Mouse (Mus musculus) CD4-positive, CD25-positive, alpha-beta regulatory T cell, adult 2 months (primary cell): ENCODE results near the gene 1700028J19Rik.
A peak's percentile ranks its signal among the peaks of the same experiment; 100 is the strongest.
"Not testable (repeated sequence)": the region's sequence is repeated elsewhere in the genome, so short reads cannot be mapped to it uniquely, and the experiment has no call there.

Experiments
- DNase-seq: peaks from one replicate; pipeline ENCODE4 v3.0.0-alpha.2; 2012; ENCODE audit warnings: low read depth, low spot score

Gene 1700028J19Rik

DNA sequence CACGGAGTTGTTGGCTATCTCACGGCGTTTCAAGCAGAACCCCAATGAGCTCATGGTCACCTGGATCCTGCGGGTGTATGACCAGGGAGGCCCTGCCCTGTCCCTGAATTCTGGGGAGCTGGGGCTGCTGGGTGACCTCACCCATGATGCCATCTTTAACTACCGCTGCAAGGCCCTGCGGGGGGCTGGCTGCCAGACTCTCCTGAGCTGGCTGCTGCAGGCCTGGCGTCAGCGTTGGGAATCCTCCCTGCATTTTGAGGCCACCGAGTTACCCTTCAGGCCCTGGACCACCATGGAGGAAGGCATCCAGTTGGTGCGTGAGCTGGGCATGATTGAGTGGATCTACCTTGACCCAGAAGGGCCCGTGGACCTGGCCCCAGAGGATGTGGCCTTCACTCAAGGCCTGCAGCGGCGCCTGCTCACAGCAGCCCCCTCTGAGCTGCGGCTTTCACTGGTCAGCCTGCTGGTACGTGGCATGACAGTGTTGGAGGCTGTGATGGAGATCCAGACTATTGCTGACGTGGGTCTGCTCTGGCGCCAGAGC lies 4.3 kb upstream of the 1700028J19Rik start:
- DNase-seq, result not testable (repeated sequence)

DNA sequence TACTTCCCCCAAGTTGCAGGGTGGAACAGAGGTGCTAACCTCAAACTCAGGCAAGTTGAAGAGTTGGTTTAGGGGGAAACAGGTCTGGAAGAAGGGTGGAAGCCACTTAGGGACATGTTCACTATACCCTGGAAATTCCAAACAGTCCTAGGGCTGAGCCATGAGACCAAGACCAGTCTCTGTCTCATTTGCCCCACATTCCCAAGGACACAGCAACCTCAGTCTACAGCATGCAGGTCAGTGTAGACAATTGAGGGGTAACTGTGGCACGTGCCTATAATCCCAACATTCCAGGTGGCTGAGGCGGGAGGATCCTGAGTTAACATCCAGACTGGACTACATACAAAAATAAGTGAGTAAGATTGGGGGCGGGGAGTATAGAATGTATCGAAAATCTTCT lies 2.8 kb upstream of the 1700028J19Rik start:
- no peak for DNase-seq

DNA sequence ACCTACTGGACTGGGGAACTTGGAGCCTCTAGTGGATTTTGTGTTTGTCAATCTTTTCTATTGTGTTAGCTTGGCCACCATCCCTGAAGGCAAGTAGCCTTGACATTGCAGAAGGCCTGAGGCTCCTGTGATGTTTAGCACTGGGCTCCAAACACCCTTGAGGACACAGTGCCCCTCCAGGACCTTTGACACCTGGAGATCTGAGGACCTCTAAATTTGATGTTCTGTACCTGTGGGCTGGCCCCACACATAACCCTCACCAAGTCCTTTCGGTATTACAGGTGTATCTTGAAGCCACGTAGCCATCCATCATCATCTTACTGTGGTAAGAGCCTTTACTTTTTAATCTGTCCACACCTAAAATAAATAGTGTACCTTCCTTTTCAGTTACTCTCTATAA lies 1.5 kb upstream of the 1700028J19Rik start:
- no peak for DNase-seq

DNA sequence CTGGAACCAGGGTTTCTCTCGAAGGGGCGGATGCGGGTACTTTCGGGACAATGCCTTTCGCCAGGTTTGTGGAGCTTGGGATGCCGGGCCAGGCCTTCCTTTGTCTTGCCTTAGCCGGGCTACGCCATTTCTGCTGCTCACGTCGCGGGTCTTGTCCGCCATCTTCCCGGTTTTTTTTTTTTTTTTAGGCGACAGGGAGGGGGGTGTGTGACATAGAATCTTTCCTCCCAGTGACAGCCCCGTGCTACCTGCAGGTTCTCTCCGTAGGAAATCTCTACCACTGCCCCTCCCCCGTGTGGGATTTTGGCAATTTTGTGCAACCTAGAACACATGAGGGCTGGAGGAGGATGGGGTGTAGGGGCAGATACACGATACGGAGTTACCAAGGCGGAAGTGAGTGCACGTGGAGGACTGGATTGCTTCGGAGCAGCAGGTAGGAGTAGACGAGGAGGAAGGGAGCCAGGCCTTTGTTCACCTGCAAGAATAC lies 532 bp upstream of the 1700028J19Rik start:
- peak; percentile 75 for DNase-seq

DNA sequence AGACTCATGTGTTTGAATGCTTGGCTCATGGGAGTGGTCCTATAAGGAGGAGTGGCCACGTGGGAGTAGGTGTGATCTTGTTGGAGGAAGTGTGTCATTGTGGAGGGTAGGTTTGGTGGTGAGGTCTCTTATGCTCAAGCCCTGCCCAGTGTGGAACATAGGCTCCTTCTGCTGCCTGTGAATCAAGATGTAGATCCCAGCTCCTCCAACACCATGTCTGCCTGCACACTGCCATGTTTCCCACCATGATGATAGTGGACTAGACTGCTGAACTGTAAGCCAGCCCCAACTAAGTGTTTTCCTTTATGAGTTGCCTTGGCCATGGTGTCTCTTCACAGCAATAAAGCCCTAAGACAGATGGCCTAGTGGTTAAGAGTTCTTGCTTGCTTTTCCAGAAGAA lies 2.4 kb downstream of the 1700028J19Rik start:
- DNase-seq, result no peak

DNA sequence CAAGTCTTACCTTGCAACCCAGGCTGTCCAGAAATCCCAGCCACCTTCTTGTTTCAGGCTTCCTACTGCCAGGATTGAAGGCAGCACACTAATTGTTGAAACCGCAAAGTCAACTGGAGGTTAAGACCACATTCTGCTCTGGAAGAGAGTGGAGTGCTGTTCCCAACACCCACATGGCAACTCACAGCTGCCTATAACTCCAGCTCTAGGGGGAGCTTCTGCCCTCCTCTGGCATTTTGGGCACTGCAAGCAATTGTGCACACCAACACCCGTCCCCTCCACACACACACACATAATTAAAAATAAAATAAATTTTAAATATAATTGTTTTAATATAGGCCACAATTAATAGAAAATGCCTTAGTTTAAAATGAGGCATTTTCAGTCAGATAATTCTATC lies 5.3 kb downstream of the 1700028J19Rik start:
- no peak for DNase-seq

DNA sequence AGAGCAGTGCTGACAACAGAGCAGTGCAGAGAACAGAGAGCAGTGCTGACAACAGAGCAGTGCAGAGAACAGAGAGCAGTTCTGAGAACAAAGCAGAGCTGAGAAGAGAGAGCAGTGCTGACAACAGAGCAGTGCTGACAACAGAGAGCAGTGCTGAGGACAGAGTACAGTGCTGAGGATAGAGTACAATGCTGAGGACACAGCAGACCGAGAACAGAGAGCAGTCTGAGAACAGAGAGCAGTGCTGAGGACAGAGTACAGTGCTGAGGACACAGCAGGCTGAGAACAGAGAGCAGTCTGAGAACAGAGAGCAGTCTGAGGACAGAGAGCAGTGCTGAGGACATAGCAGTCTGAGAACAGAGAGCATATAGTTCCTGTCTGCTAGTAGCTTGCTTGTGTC lies 5.8 kb downstream of the 1700028J19Rik start:
- no peak for DNase-seq

DNA sequence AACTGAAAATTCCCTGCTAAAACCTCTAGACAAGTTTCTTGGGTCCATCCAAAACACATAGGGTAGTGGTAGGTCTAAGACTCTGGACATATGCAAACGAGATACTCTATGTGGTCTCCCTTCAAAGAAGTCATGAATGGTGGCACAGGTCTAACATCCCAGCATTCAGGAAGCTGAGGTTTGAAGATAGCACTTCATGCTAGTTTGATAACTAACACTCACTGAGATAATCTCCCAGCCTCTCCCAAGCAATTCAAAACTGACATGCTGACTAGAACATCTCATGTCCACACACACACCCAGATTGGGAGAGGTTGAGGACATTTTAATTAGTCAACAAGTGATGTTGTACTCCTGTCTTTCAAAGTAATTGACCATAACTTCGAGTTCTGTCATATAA lies 6.6 kb downstream of the 1700028J19Rik start:
- DNase-seq, result no peak

DNA sequence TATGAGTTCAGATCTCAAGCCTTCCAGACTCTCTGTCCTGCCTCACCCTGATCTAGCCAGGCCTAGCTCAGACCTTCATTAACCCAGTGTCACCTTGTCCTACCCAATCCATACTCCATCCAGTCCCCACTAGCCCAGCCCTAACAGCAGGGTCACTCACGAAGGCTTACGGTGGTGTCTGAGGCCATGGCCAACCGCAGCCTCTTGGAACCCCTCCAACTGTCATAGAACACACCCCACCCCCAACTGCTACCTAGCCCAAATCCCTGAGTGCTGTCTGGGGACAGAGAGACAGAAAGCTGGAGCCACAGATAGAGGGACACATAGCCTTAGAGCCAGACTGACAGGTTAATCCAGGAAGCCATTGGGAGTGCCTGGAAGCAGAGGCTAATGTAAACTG lies 10.6 kb downstream of the 1700028J19Rik start, which contains the start of gene Gm36864:
Gene Gm36864 (plus strand): TSS at position 269 of the 400 bp plus-strand sequence.
- DNase-seq, result no peak

DNA sequence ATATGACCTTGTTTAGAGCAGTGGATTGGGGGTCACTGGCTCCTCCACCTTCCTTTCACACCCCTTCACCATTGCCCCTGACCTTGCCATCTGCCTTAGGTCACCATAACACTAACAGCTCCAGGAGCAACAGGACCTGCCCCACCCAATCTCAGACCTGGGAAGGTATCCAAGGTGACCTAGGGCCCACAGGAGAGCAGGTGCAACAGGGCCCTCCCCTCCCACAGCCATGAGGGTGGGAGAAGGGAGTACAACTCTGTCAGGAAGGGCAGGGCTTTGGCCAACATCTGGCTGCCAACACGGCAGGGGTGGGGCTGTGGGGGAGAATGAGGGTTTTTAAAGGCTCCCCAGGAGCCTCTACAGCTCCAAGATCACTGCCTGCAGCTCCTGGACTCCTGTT lies 21.4 kb downstream of the 1700028J19Rik start, which contains the start of gene Klk1:
Gene Klk1 (plus strand): TSS at position 285 of the 400 bp plus-strand sequence.
- DNase-seq, result no peak

DNA sequence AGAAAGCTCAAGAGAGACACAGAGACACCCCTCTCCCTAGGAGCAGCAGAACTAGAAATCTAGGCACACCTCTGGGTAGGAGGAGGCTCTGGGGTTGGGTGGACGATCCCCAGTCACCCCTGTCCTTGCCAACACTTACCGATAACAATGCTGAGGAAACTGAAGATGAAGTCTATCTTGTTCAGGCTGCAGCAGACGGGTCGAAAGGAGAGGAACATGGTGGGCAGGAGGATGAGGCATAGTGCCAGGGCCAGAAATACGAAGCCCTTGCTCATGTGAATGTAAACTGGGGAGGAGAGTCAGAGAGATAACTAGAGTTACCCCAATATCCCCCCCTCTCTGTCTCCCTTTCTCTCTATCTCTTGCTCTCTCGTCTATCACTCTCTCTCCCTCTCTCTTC lies 24.2 kb downstream of the 1700028J19Rik start:
- not testable (repeated sequence) for DNase-seq

DNA sequence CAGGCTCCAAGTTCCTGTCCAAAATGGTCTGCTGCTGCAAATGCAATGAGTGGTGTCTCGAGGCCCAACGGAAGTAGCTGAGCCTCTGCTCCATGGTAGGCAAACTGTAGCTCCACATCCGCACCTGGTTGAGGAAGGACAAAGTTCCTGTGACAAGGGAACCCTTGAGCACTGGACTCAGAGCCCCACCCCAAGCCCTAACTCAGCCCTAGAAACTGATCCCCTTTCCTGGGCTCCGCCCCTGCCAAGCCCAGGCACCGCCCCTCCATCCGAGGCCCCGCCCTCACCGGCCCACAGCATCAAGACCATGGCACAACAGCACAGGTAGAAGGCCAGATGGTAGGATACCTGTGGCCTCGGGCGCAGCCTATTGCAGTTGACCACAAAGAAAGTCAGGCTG lies 24.9 kb downstream of the 1700028J19Rik start:
- not testable (repeated sequence) for DNase-seq

DNA sequence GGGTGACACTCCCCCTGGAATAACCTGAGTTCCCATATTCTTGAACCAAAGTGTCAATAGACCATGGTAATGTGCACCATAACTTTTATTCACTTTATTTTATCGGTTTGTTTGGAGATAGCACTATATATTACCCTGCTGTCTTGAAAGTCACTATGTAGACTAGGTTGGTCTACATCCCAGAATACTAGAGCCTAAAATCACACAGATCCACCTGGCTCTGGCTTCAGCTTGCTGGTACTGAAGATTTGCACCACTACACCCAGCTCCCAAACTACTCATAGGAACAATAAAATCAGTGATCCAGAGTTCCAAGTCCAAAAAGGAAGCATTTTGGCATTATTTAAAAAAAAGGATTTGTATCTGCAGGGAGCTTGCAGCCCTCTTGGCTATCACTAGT lies 30.9 kb downstream of the 1700028J19Rik start, which contains the start of gene Klk1b5:
Gene Klk1b5 (plus strand): TSS at position 301 of the 400 bp plus-strand sequence.
- no peak for DNase-seq

DNA sequence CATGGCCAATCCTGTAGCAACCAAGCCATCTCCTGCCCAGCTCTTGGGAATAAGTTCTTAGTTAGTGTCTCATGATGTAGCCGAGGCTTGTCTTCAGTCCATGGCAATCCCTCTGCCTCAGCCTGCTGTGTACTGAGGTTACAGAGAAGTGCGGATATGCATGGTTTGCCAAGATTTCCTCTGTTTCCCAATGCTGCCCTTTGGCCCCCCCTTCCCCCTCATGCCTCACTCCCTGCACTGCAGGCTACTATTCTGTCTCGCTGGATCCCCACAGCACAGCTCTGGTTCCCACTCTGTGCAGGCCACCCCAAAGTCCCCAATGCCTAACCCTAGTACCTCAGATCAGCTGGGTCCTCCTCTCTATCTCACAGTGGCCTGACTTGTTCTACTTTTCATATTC lies 38.2 kb downstream of the 1700028J19Rik start:
- DNase-seq, result no peak

DNA sequence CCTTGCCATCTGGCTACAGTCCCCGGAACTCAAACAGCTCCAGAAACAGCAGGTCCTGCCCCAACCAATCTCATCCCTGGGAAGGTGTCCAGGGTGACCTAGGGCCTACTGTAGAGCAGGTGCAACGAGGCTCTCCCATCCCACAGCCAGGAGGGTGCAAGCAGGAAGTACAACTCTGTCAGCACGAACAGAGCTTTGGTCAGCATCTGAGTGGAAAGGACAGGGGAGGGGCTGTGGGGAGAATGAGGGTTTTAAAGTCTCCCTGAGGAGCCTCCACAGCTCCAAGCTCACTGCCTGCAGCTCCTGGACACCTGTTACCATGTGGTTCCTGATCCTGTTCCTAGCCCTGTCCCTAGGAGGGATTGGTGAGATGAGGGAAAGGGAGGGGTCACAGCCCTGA lies 39.4 kb downstream of the 1700028J19Rik start, which contains the start of gene Klk1b4:
Gene Klk1b4 (plus strand): TSS at position 301 of the 400 bp plus-strand sequence.
- DNase-seq, result not testable (repeated sequence)

DNA sequence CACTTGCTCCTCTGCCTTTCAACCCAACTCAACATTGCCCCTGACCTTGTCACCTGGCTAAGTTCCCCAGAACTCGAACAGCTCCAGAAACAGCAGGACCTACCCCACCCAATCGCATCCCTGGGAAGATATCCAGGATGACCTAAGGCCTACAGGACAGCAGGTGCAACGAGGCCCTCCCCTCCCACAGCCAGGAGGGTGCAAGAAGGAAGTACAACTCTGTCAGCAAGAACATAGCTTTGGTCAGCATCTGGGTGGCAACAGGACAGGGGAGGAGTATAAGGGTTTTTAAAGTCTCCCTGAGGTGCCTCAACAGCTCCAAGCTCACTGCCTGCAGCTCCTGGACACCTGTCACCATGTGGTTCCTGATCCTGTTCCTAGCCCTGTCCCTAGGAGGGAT lies 48.6 kb downstream of the 1700028J19Rik start, which contains the start of gene Klk1b3:
Gene Klk1b3 (plus strand): TSS at position 301 of the 400 bp plus-strand sequence.
- DNase-seq, result no peak

DNA sequence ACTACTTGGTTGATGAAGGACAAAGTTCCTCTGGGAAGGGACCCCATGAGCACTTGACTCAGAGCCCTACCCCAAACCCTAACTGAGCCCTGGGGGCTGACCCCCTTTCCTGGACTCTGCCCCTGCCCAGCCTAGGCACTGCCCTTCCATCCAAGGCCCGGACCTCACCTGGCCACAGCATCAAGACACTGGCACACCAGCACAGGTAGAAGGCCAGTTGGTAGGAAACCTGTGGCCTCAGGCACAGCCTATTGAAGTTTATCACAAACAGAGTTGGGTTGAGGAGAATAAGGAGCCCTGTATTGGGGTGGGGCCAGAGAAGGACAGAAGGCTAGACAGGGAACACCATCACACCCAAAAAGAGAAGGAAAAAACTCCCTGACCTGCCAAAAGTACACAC lies 53.0 kb downstream of the 1700028J19Rik start:
- not testable (repeated sequence) for DNase-seq

DNA sequence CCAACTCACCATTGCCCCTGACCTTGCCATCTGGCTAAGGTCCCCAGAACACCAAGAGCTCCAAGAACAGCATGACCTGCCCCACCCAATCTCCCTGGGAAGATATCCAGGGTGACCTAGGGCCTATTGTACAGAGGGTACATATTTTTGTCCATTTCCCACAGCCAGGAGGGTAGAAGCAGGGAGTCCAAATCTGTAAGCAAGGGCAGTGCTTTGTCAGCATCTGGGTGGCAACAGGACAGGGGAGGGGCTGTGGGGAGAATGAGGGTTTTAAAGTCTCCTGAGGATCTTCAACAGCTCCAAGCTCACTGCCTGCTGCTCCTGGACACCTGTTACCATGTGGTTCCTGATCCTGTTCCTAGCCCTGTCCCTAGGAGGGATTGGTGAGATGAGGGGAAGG lies 58.6 kb downstream of the 1700028J19Rik start, which contains the start of gene Klk1b24:
Gene Klk1b24 (plus strand): TSS at position 301 of the 400 bp plus-strand sequence.
- not testable (repeated sequence) for DNase-seq

DNA sequence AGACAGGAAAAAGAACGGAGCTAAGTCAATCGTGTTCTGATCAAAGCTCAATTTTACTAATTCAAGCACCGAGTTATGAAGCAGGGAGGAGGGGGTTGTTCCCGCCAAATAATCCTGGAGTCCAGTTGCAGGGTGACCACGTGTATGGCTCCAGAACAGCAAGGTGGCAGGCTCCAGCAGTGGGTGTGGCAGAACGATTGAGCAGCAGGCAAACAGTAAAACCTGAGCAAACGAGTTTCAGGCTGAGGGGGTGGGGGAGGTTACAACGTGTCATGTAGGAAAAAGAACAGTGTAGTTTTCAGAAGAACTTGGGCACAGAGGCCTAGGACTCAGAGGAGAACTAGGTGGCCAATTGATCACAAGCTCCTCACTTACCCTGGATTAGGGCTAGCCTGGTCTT lies 60.0 kb downstream of the 1700028J19Rik start:
- not testable (repeated sequence) for DNase-seq
